Mouse (Mus musculus) MEL (cell line): ENCODE measurements around the gene Afg1l. TPM values are rescaled to one million over a fixed set of nuclear protein-coding genes. Genes with fewer than 3 reads are reported as not detected.

ENCODE experiments used
- DNase-seq: peaks from one replicate; pipeline ENCODE4 v3.0.0; 2011; ENCODE audit warnings: low read depth, low spot score
- H3K27ac ChIP-seq: 2 replicates; pipeline ENCODE4 v1.5.1; 2012; ENCODE audit warnings: low read depth, mild to moderate bottlenecking, control low read depth, low read length, moderate library complexity; ENCODE audit not compliant: control insufficient read depth
- H3K27me3 ChIP-seq, 2 experiments: fragments of 150-350 bp in 1 of 2; sonication (generic) in 1 of 2; 2 replicates each; pipeline ENCODE4 v1.6.1; 2012; ENCODE audit warnings: low read length in 2 of 2, mild to moderate bottlenecking in 2 of 2, improper control_type of control experiment in 1 of 2, moderate library complexity in 1 of 2; ENCODE audit not compliant: insufficient read depth in 2 of 2, control insufficient read depth in 1 of 2
- H3K36me3 ChIP-seq, 2 experiments: 2 replicates each; pipeline ENCODE4 v1.6.1; 2012 to 2014; ENCODE audit warnings: low read length in 2 of 2, improper control_type of control experiment in 1 of 2, inconsistent platforms in 1 of 2, mild to moderate bottlenecking in 1 of 2; ENCODE audit not compliant: insufficient read depth in 2 of 2, control insufficient read depth in 1 of 2
- H3K4me1 ChIP-seq, 2 experiments: fragments of 150-350 bp in 1 of 2; sonication (generic) in 1 of 2; 2 replicates each; pipeline ENCODE4 v1.6.1; 2012; ENCODE audit warnings: low read length in 2 of 2, improper control_type of control experiment in 1 of 2, mild to moderate bottlenecking in 1 of 2; ENCODE audit not compliant: insufficient read depth in 2 of 2, control insufficient read depth in 1 of 2
- H3K4me3 ChIP-seq, 2 experiments: fragments of 150-350 bp in 1 of 2; sonication (generic) in 1 of 2; 2 replicates each; pipeline ENCODE4 v1.5.1; 2012; ENCODE audit warnings: low read depth in 2 of 2, low read length in 2 of 2, mild to moderate bottlenecking in 2 of 2, moderate library complexity in 2 of 2, control low read depth in 1 of 2, improper control_type of control experiment in 1 of 2; ENCODE audit not compliant: control insufficient read depth in 1 of 2, insufficient read depth in 1 of 2
- H3K79me2 ChIP-seq: 2 replicates; pipeline ENCODE4 v1.6.1; 2012; ENCODE audit warnings: mild to moderate bottlenecking, low read length, moderate library complexity; ENCODE audit not compliant: control insufficient read depth, poor library complexity, insufficient read depth
- H3K9ac ChIP-seq: 2 replicates; pipeline ENCODE4 v1.6.1; 2012; ENCODE audit warnings: low read depth, mild to moderate bottlenecking, control low read depth, low read length, moderate library complexity; ENCODE audit not compliant: control insufficient read depth, poor library complexity, severe bottlenecking
- H3K9me3 ChIP-seq: fragments of 150-350 bp; sonication (generic); replicated peaks from 2 replicates; pipeline ENCODE4 v1.6.1; 2012; ENCODE audit warnings: mild to moderate bottlenecking, low read length, improper control_type of control experiment, moderate library complexity; ENCODE audit not compliant: insufficient read depth
- BHLHE40 ChIP-seq: IDR thresholded peaks from 2 replicates; pipeline ENCODE4 v1.6.1; 2012; ENCODE audit warnings: low read depth, mild to moderate bottlenecking, inconsistent platforms, low read length, improper control_type of control experiment, borderline replicate concordance
- CHD1 ChIP-seq: IDR thresholded peaks from 2 replicates; pipeline ENCODE4 v1.6.1; 2012; ENCODE audit warnings: low read depth, mild to moderate bottlenecking, inconsistent platforms, low read length, improper control_type of control experiment
- CHD2 ChIP-seq: IDR thresholded peaks from 2 replicates; pipeline ENCODE4 v1.6.1; 2011; ENCODE audit warnings: low read length, improper control_type of control experiment
- E2F4 ChIP-seq: IDR thresholded peaks from 2 replicates; pipeline ENCODE4 v1.6.1; 2011; ENCODE audit warnings: low read depth, low read length, improper control_type of control experiment, borderline replicate concordance
- EP300 ChIP-seq, 2 experiments: IDR thresholded peaks; 2 replicates each; pipeline ENCODE4 v1.6.1; 2011; ENCODE audit warnings: improper control_type of control experiment in 2 of 2, low read length in 2 of 2, low read depth in 1 of 2, mild to moderate bottlenecking in 1 of 2
- ETS1 ChIP-seq: IDR thresholded peaks from 2 replicates; pipeline ENCODE4 v1.6.1; 2012; ENCODE audit warnings: low read depth, mild to moderate bottlenecking, inconsistent platforms, low read length, improper control_type of control experiment, moderate library complexity
- GATA1 ChIP-seq: IDR thresholded peaks from 2 replicates; pipeline ENCODE4 v1.6.1; 2011; ENCODE audit warnings: low read depth, low read length, improper control_type of control experiment
- KAT2A ChIP-seq: conservative IDR thresholded peaks from 2 replicates; pipeline ENCODE4 v1.6.1; 2012; ENCODE audit warnings: low read depth, low read length, improper control_type of control experiment, inconsistent platforms
- MAFK ChIP-seq: IDR thresholded peaks from 2 replicates; pipeline ENCODE4 v1.6.1; 2011; ENCODE audit warnings: low read depth, mild to moderate bottlenecking, low read length, improper control_type of control experiment, borderline replicate concordance
- MXI1 ChIP-seq: IDR thresholded peaks from 2 replicates; pipeline ENCODE4 v1.6.1; 2011; ENCODE audit warnings: mild to moderate bottlenecking, low read depth, low read length, improper control_type of control experiment
- MYB ChIP-seq: IDR thresholded peaks from 2 replicates; pipeline ENCODE4 v1.6.1; 2011; ENCODE audit warnings: mild to moderate bottlenecking, low read depth, low read length, improper control_type of control experiment
- MYC ChIP-seq: IDR thresholded peaks from 2 replicates; pipeline ENCODE4 v1.6.1; 2011; ENCODE audit warnings: low read depth, mild to moderate bottlenecking, low read length, improper control_type of control experiment, moderate library complexity
- NELFE ChIP-seq: IDR thresholded peaks from 2 replicates; pipeline ENCODE4 v1.6.1; 2011; ENCODE audit warnings: low read depth, low read length, improper control_type of control experiment
- NRF1 ChIP-seq: IDR thresholded peaks from 2 replicates; pipeline ENCODE4 v1.6.1; 2014; ENCODE audit warnings: low read depth, mild to moderate bottlenecking, inconsistent platforms, low read length, improper control_type of control experiment, moderate library complexity; ENCODE audit not compliant: poor library complexity, insufficient read depth, severe bottlenecking
- POLR2A ChIP-seq, 2 experiments: IDR thresholded peaks; 2 replicates each; pipeline ENCODE4 v1.6.1; 2011 to 2012; ENCODE audit warnings: low read length in 2 of 2, mild to moderate bottlenecking in 2 of 2, control low read depth in 1 of 2, improper control_type of control experiment in 1 of 2, low read depth in 1 of 2, moderate library complexity in 1 of 2; ENCODE audit not compliant: control insufficient read depth in 1 of 2, insufficient read depth in 1 of 2, poor library complexity in 1 of 2
- POLR2AphosphoS5 ChIP-seq: IDR thresholded peaks from 2 replicates; pipeline ENCODE4 v1.6.1; 2012; ENCODE audit warnings: low read depth, borderline replicate concordance, mild to moderate bottlenecking, inconsistent platforms, low read length, moderate library complexity, mixed read lengths
- RCOR1 ChIP-seq: IDR thresholded peaks from 2 replicates; pipeline ENCODE4 v1.6.1; 2012; ENCODE audit warnings: low read depth, mild to moderate bottlenecking, inconsistent platforms, low read length, improper control_type of control experiment
- SIN3A ChIP-seq: IDR thresholded peaks from 2 replicates; pipeline ENCODE4 v1.6.1; 2012; ENCODE audit warnings: low read length, improper control_type of control experiment, inconsistent platforms
- TBP ChIP-seq: IDR thresholded peaks from 2 replicates; pipeline ENCODE4 v1.8.0; 2011; ENCODE audit warnings: low read depth, low read length, improper control_type of control experiment
- USF2 ChIP-seq, 2 experiments: IDR thresholded peaks; 2 replicates each; pipeline ENCODE4 v1.6.1; 2011 to 2012; ENCODE audit warnings: improper control_type of control experiment in 2 of 2, low read length in 2 of 2, borderline replicate concordance in 1 of 2, inconsistent platforms in 1 of 2, low read depth in 1 of 2, mild to moderate bottlenecking in 1 of 2; ENCODE audit not compliant: insufficient read depth in 1 of 2
- ZC3H11A ChIP-seq: IDR thresholded peaks from 2 replicates; pipeline ENCODE4 v1.6.1; 2012; ENCODE audit warnings: low read depth, mild to moderate bottlenecking, inconsistent platforms, low read length, improper control_type of control experiment
- ZKSCAN1 ChIP-seq: IDR thresholded peaks from 2 replicates; pipeline ENCODE4 v1.6.1; 2012; ENCODE audit warnings: low read depth, mild to moderate bottlenecking, inconsistent platforms, low read length, improper control_type of control experiment, moderate library complexity
- ZMIZ1 ChIP-seq: IDR thresholded peaks from 2 replicates; pipeline ENCODE4 v1.6.1; 2012; ENCODE audit warnings: low read depth, mild to moderate bottlenecking, inconsistent platforms, low read length, improper control_type of control experiment, moderate library complexity
- ZNF384 ChIP-seq: IDR thresholded peaks from 2 replicates; pipeline ENCODE4 v1.6.1; 2012; ENCODE audit warnings: low read depth, mild to moderate bottlenecking, inconsistent platforms, low read length, improper control_type of control experiment
- polyA plus RNA-seq, 2 experiments: library from polyadenylated mRNA; stranded (reverse) in 1 of 2; unstranded in 1 of 2; fragments of >175 nt in 1 of 2; fragments of >200 nt in 1 of 2; gene quantifications; 2 replicates each; pipeline versions ENCODE4 v1.2.1 to v1.2.4; 2012; ENCODE audit warnings: low replicate concordance in 2 of 2, low read depth in 1 of 2; ENCODE audit not compliant: insufficient read length in 2 of 2, insufficient read depth in 1 of 2, missing spikeins in 1 of 2
- total RNA-seq: library from RNA; depleted of rRNA; stranded (reverse); fragments of 300-350 nt; gene quantifications from 2 replicates; pipeline ENCODE4 v1.2.3, GENCODE M21; 2012

The Afg1l gene
- total and polyA plus RNA-seq, 3 experiments: 3.4 to 3.7 TPM; not detected in 1

DNA sequence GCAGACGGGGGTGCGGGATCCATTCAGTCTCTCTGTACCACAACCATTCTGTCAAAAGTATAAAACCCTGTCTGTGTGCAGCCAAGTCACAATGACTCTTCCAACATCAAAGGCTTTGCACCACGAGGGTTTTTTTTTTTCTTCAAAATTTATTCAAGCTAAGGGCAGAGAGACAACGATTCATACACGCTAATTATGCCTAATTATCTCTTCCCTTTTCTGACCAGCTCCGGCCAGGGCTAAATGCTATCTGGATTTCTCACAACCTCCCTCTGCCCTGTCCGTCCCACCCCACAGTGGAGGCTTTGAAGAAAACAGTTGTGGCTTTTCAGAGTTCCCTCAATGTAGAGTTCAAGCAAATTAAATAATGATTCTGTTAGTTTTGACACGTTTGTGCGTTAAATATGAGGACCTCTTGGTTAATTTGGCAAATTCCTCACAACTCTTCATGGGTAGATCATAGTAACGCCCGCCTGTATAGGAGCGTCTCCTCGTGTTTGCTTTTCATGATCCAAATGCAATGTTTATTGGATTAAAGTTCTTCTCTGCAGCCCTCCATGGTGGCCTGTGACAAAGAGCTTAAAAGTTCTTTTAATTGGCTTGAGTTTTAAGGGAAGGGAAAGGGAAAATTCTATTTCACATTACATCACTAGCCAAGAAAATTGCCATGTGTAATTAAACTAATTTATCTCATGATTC, 93.3 kb downstream of the Afg1l start:
- Histone ChIP-seq H3K36me3 (no peaks in the 10 kb centered on the region; a peak in 1 of 4 replicates), H3K4me3 (no peak overlapping the region), H3K9ac (no peak overlapping the region), H3K9me3 (no peaks in the 10 kb centered on the region), H3K4me1 (peaks cover 0 to 2% of the 10 kb centered on the region in 2 experiments; a peak in 1 of 4 replicates)
- TF ChIP-seq ZC3H11A: no peak
- no peak for TF ChIP-seq POLR2AphosphoS5
- no peak for TF ChIP-seq MAFK
- TF ChIP-seq BHLHE40: no peak
- TF ChIP-seq USF2 (IDR thresholded peaks at IDR 0.05; ENCODE audit: borderline replicate concordance in 1 of 2, insufficient read depth in 1 of 2, low read depth in 1 of 2, low read length in 2 of 2): no peak
- no peak for TF ChIP-seq MYC
- no peak for TF ChIP-seq POLR2A (IDR thresholded peaks at IDR 0.05; ENCODE audit: control insufficient read depth in 1 of 2, insufficient read depth in 1 of 2, low read depth in 1 of 2, low read length in 2 of 2, poor library complexity in 1 of 2)
- no peak for TF ChIP-seq ZKSCAN1
- no peak for TF ChIP-seq GATA1
- no peak for TF ChIP-seq KAT2A
- TF ChIP-seq RCOR1: no peak
- TF ChIP-seq MYB: no peak
- TF ChIP-seq, all 39 proteins: peak for 0
- Histone ChIP-seq H3K79me2 (no peaks in the 10 kb centered on the region), H3K27ac (no peak overlapping the region), H3K27me3 (no peaks in the 10 kb centered on the region)
- no peak for DNase-seq

- no peak for TF ChIP-seq MYC
- no peak for TF ChIP-seq EP300 (IDR thresholded peaks at IDR 0.05; ENCODE audit: low read depth in 1 of 2, low read length in 2 of 2)
- TF ChIP-seq TBP: no peak
- no peak for TF ChIP-seq NELFE
- no peak for TF ChIP-seq ZC3H11A
- TF ChIP-seq E2F4: no peak
- TF ChIP-seq SIN3A: no peak
- no peak for TF ChIP-seq ZMIZ1
- no peak for TF ChIP-seq MXI1
- TF ChIP-seq ETS1: no peak
- no peak for TF ChIP-seq CHD1
- TF ChIP-seq ZNF384: no peak
- TF ChIP-seq CHD2: no peak
- TF ChIP-seq NRF1: no peak
- H3K79me2 ChIP-seq: no peaks in the 10 kb centered on the region
- no peaks in the 10 kb centered on the region for H3K27me3 ChIP-seq
- no peak overlapping the region for H3K4me3 ChIP-seq
- H3K27ac ChIP-seq: no peak overlapping the region
- no peaks in the 10 kb centered on the region; a peak in 1 of 4 replicates for H3K36me3 ChIP-seq
- no peaks in the 10 kb centered on the region for H3K9me3 ChIP-seq
- peaks cover 0 to 2% of the 10 kb centered on the region in 2 experiments; a peak in 1 of 4 replicates for H3K4me1 ChIP-seq
- H3K9ac ChIP-seq: no peak overlapping the region
- DNase-seq: no peak
Observed at GRCm38 (mm10) chr10:42383708-42384107, 94.7 kb downstream of the Afg1l start.
